Mouse (Mus musculus) bone marrow, adult 2 months (tissue): Measurements from ENCODE around the gene BC048679.
"Not testable (repeated sequence)": the region's sequence is repeated elsewhere in the genome, so short reads cannot be mapped to it uniquely, and the experiment has no call there.

Experiments used
- CTCF ChIP-seq: fragments of 200-500 bp; IDR thresholded peaks from 2 replicates; pipeline ENCODE4 v1.5.1; 2011; ENCODE audit warnings: low read length, control low read depth; ENCODE audit not compliant: control insufficient read depth, insufficient read depth
- POLR2A ChIP-seq: fragments of 200-500 bp; IDR thresholded peaks from 2 replicates; pipeline ENCODE4 v1.6.1; 2011; ENCODE audit warnings: low read depth, mild to moderate bottlenecking, control low read depth, low read length, borderline replicate concordance; ENCODE audit not compliant: control insufficient read depth

GRCm38 (mm10) chr7:81478261-81478660, 19.8 kb downstream of the BC048679 start:
- TF ChIP-seq POLR2A, CTCF: not testable (repeated sequence)
